Mouse (Mus musculus) G1E (cell line): Measurements from ENCODE around the gene Atg7.

Source experiments
- CTCF ChIP-seq: IDR thresholded peaks from 2 replicates; pipeline ENCODE4 v1.5.1; 2012; ENCODE audit warnings: low read depth, low read length, inconsistent platforms, mixed read lengths
- TAL1 ChIP-seq: conservative IDR thresholded peaks from 2 replicates; pipeline ENCODE4 v1.6.1; 2012; ENCODE audit warnings: low read depth, low read length, inconsistent platforms, mixed read lengths

DNA sequence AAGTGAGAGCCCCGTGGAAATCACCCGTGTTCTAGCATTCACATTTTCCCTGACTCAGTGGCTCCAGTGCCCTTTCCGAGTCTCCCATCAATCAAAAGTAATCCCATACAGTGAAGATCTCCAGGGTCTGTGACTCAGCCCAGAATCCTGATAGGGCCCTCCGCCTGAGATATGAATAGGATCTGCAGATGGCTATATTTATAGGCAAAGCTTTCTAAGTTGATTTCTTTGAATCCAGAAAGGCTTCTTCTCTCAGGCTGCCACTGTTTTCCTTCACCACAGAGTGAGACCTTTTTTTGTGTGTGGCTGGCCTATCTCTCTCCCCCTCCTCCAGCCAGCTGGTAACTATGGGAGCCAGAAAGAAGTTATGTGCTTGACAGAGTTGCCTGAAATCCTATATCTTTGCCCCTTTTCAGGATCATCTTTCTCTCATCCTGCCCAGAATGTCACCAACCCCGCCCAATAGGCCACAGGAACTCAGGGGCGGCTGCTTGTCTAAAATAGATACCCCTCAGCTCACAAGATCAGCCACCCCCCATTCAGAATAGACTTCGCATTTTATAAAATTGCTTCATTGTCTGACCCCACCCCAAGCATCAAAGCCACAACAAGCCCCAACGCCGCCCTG, 190.3 kb downstream of the Atg7 start:
- TF ChIP-seq CTCF = no peak
- TF ChIP-seq TAL1 = no peak
